Mouse (Mus musculus) heart, embryonic 13.5 days (tissue): ENCODE data around the gene Blvra. TPM values are rescaled to one million over a fixed set of nuclear protein-coding genes. Genes with fewer than 3 reads are reported as not detected.
"Not testable (repeated sequence)": the region's sequence is repeated elsewhere in the genome, so short reads cannot be mapped to it uniquely, and the experiment has no call there.

Experiments
- ATAC-seq: fragments of 200-750 bp; cut with Nextera tagmentation; 2 replicates; pipeline ENCODE4 v1.8.0; 2017; ENCODE audit warnings: moderate TSS enrichment; ENCODE audit not compliant: insufficient number of reproducible peaks, low FRiP score, low TSS enrichment; ENCODE audit errors: extremely low read depth
- H3K27ac ChIP-seq: fragments of 300-500 bp; sonication (generic); replicated peaks from 2 replicates; pipeline ENCODE4 v1.5.1; 2015; ENCODE audit warnings: moderate library complexity, mild to moderate bottlenecking, inconsistent platforms
- H3K27me3 ChIP-seq: fragments of 300-500 bp; sonication (generic); replicated peaks from 2 replicates; pipeline ENCODE4 v1.6.1; 2015; ENCODE audit warnings: mild to moderate bottlenecking, inconsistent platforms
- H3K36me3 ChIP-seq: fragments of 300-500 bp; sonication (generic); 2 replicates; pipeline ENCODE4 v1.6.1; 2015; ENCODE audit warnings: mild to moderate bottlenecking, inconsistent platforms
- H3K4me1 ChIP-seq: fragments of 300-500 bp; sonication (generic); 2 replicates; pipeline ENCODE4 v1.6.1; 2015; ENCODE audit warnings: inconsistent platforms
- H3K4me2 ChIP-seq: fragments of 300-500 bp; sonication (generic); 2 replicates; pipeline ENCODE4 v1.6.1; 2015; ENCODE audit warnings: inconsistent platforms, mild to moderate bottlenecking, moderate library complexity
- H3K4me3 ChIP-seq: fragments of 300-500 bp; sonication (generic); 2 replicates; pipeline ENCODE4 v1.5.1; 2015; ENCODE audit warnings: moderate library complexity, mild to moderate bottlenecking, inconsistent platforms
- H3K9ac ChIP-seq: fragments of 300-500 bp; sonication (generic); 2 replicates; pipeline ENCODE4 v1.6.1; 2015; ENCODE audit warnings: inconsistent platforms, mild to moderate bottlenecking, moderate library complexity
- H3K9me3 ChIP-seq: fragments of 300-500 bp; sonication (generic); 2 replicates; pipeline ENCODE4 v1.6.1; 2016; ENCODE audit warnings: inconsistent platforms
- WGBS: fragments of 180-500 bp; shearing (Covaris S2); methylation state at CpG from one replicate; pipeline ENCODE4 v1.1.7; 2015; ENCODE audit warnings: mixed read lengths; 5-methylcytosine and 5-hydroxymethylcytosine counted together
- polyA plus RNA-seq: library from polyadenylated mRNA; unstranded; fragments of >200 nt; fragmentation: Nextera tagmentation; extraction: Ambion mirVana; gene quantifications from 2 replicates; pipeline ENCODE4 v1.2.1, GENCODE M21; 2015

Blvra gene
- polyA plus RNA-seq, 1 experiment from 2014 or later, result 38.1 TPM

GRCm38 (mm10) chr2:127080591-127081218, 10.2 kb downstream of the Blvra start:
- 64% methylated on average over 11 of the region's 11 CpGs for WGBS
- Histone ChIP-seq H3K27ac (no peak overlapping the region), H3K4me2 (no peak overlapping the region), H3K4me3 (no peak overlapping the region), H3K4me1 (0 out of 2 replicates have a peak, but pooled peaks cover 3% of the 10 kb centered on the region), H3K9ac (no peak overlapping the region), H3K9me3 (no peaks in the 10 kb centered on the region), H3K36me3 (peaks cover 7% of the 10 kb centered on the region), H3K27me3 (no peaks in the 10 kb centered on the region)
- ATAC-seq, result no peak

- no peak overlapping the region for H3K4me2 ChIP-seq
- ATAC-seq, result no peak
- WGBS, result 78% methylated on average over 5 of the region's 5 CpGs
- no peaks in the 10 kb centered on the region for H3K27me3 ChIP-seq
- H3K9ac ChIP-seq, result no peak overlapping the region
- peaks cover 10% of the 10 kb centered on the region for H3K36me3 ChIP-seq
- no peak overlapping the region for H3K4me3 ChIP-seq
- H3K9me3 ChIP-seq, result no peaks in the 10 kb centered on the region
- no peak overlapping the region for H3K27ac ChIP-seq
- no peaks in the 10 kb centered on the region for H3K4me1 ChIP-seq
Observed at GRCm38 (mm10) chr2:127086235-127086634, 15.8 kb downstream of the Blvra start.

- H3K27me3 ChIP-seq, H3K4me1 ChIP-seq, ATAC-seq, H3K9me3 ChIP-seq, H3K4me3 ChIP-seq, H3K9ac ChIP-seq, H3K4me2 ChIP-seq, H3K27ac ChIP-seq: not testable (repeated sequence)
- H3K36me3 ChIP-seq, result peaks cover 17% of the 10 kb centered on the region
Observed at GRCm38 (mm10) chr2:127090151-127090550, 19.7 kb downstream of the Blvra start.

- H3K27ac ChIP-seq, result no peak overlapping the region
- H3K9ac ChIP-seq, result no peak overlapping the region
- 52% methylated on average over 8 of the region's 8 CpGs for WGBS
- no peak overlapping the region for H3K4me2 ChIP-seq
- H3K36me3 ChIP-seq, result peaks cover 13% of the 10 kb centered on the region
- no peak for ATAC-seq
- no peaks in the 10 kb centered on the region for H3K27me3 ChIP-seq
- no peaks in the 10 kb centered on the region for H3K4me1 ChIP-seq
- H3K4me3 ChIP-seq, result no peak overlapping the region
- no peaks in the 10 kb centered on the region for H3K9me3 ChIP-seq
Observed at GRCm38 (mm10) chr2:127092000-127092399, 21.5 kb downstream of the Blvra start.

GRCm38 (mm10) chr2:127108986-127109385, 38.5 kb downstream of the Blvra start:
- H3K27me3 ChIP-seq, result no peaks in the 10 kb centered on the region
- H3K4me2 ChIP-seq, result no peak overlapping the region
- H3K9me3 ChIP-seq, result no peaks in the 10 kb centered on the region
- no peak overlapping the region for H3K9ac ChIP-seq
- H3K4me1 ChIP-seq, result no peaks in the 10 kb centered on the region
- no peak overlapping the region for H3K4me3 ChIP-seq
- ATAC-seq, result no peak
- H3K27ac ChIP-seq, result no peak overlapping the region
- H3K36me3 ChIP-seq, result peaks cover 100% of the 10 kb centered on the region
- 86% methylated on average over 4 of the region's 4 CpGs for WGBS

- no peaks in the 10 kb centered on the region for H3K27me3 ChIP-seq
- no peaks in the 10 kb centered on the region for H3K9me3 ChIP-seq
- peaks cover 93% of the 10 kb centered on the region for H3K36me3 ChIP-seq
- peak overlapping the region; percentile 61 for H3K27ac ChIP-seq
- no peaks in the 10 kb centered on the region for H3K4me1 ChIP-seq
- no peak overlapping the region for H3K9ac ChIP-seq
- 87% methylated on average over 8 of the region's 8 CpGs for WGBS
- H3K4me3 ChIP-seq, result no peak overlapping the region
- no peak overlapping the region for H3K4me2 ChIP-seq
- ATAC-seq, result no peak
Observed at GRCm38 (mm10) chr2:127121591-127122235, 51.2 kb downstream of the Blvra start.

- H3K36me3 ChIP-seq, result peaks cover 38% of the 10 kb centered on the region
- H3K4me1 ChIP-seq, result peaks cover 39% of the 10 kb centered on the region
- no peak for ATAC-seq
Observed at GRCm38 (mm10) chr2:127128926-127129325, 58.5 kb downstream of the Blvra start.

GRCm38 (mm10) chr2:127131353-127131752, 60.9 kb downstream of the Blvra start:
- 72% methylated on average over 8 of the region's 8 CpGs for WGBS

More at GRCm38 (mm10) chr2:127128926-127129325, 58.5 kb downstream of the Blvra start:
- Histone ChIP-seq H3K9me3 (no peaks in the 10 kb centered on the region), H3K9ac (no peak overlapping the region), H3K4me2 (no peak overlapping the region), H3K27ac (no peak overlapping the region), H3K27me3 (no peaks in the 10 kb centered on the region), H3K4me3 (no peak overlapping the region)
- WGBS, result 60% methylated on average over 5 of the region's 5 CpGs

GRCm38 (mm10) chr2:127133621-127134461, 63.4 kb downstream of the Blvra start, which contains the start of gene Ncaph:
Gene Ncaph, minus strand, starts transcription at chr2:127133954.
- peak within 1 kb of the TSS; percentile 87 for H3K4me3 ChIP-seq
- peak; percentile 87 for ATAC-seq
- H3K9ac ChIP-seq, result peak within 1 kb of the TSS; percentile 89
- H3K27me3 ChIP-seq, result no peaks in the 10 kb centered on the region
- H3K27ac ChIP-seq, result peak within 1 kb of the TSS; percentile 95
- WGBS, result 2% methylated on average over 57 of the region's 57 CpGs
- H3K4me1 ChIP-seq, result peaks cover 66% of the 10 kb centered on the region
- H3K4me2 ChIP-seq, result peak within 1 kb of the TSS; percentile 77
- 0 out of 2 replicates have a peak, but pooled peaks cover 3% of the 10 kb centered on the region for H3K36me3 ChIP-seq
- H3K9me3 ChIP-seq, result no peaks in the 10 kb centered on the region

More at GRCm38 (mm10) chr2:127131353-127131752, 60.9 kb downstream of the Blvra start:
- H3K27ac ChIP-seq, result no peak overlapping the region
- peaks cover 14% of the 10 kb centered on the region for H3K36me3 ChIP-seq
- H3K4me2 ChIP-seq, result peak overlapping the region; percentile 77
- no peaks in the 10 kb centered on the region for H3K9me3 ChIP-seq
- peaks cover 48% of the 10 kb centered on the region for H3K4me1 ChIP-seq
- H3K4me3 ChIP-seq, result no peak overlapping the region
- no peaks in the 10 kb centered on the region for H3K27me3 ChIP-seq
- no peak overlapping the region for H3K9ac ChIP-seq
- no peak for ATAC-seq

GRCm38 (mm10) chr2:127135255-127135654, 64.8 kb downstream of the Blvra start:
- not testable (repeated sequence) for H3K4me3 ChIP-seq, H3K27ac ChIP-seq, H3K4me2 ChIP-seq, H3K9ac ChIP-seq, H3K9me3 ChIP-seq, ATAC-seq, H3K27me3 ChIP-seq
- Histone ChIP-seq H3K4me1 (peaks cover 53% of the 10 kb centered on the region), H3K36me3 (peaks cover 15% of the 10 kb centered on the region)
- 48% methylated on average over 3 of the region's 3 CpGs for WGBS

- H3K4me1 ChIP-seq, result peaks cover 48% of the 10 kb centered on the region
- no peaks in the 10 kb centered on the region for H3K9me3 ChIP-seq
- H3K27me3 ChIP-seq, result peaks cover 3% of the 10 kb centered on the region; the same call in 1 of the 2 replicates
- H3K4me2 ChIP-seq, result peak overlapping the region; percentile 54
- WGBS, result 2% methylated on average over 5 of the region's 5 CpGs
- peak overlapping the region; percentile 23 for H3K4me3 ChIP-seq
- H3K36me3 ChIP-seq, result peaks cover 29% of the 10 kb centered on the region
- H3K9ac ChIP-seq, result peak overlapping the region; percentile 28; the same call in 1 of the 2 replicates
- ATAC-seq, result no peak
- H3K27ac ChIP-seq, result peak overlapping the region; percentile 53
Observed at GRCm38 (mm10) chr2:127136979-127137378, 66.5 kb downstream of the Blvra start.
